Mouse (Mus musculus) CH12.LX (cell line): Measurements from ENCODE around the gene Cpne8.

ENCODE experiments used
- CHD2 ChIP-seq: IDR thresholded peaks from 2 replicates; pipeline ENCODE4 v1.6.1; 2011; ENCODE audit warnings: low read length, improper control_type of control experiment
- CTCF ChIP-seq, 2 experiments: IDR thresholded peaks in 1 of 2; conservative IDR thresholded peaks in 1 of 2; 2 replicates each; pipeline ENCODE4 v1.5.1; 2011 to 2012; ENCODE audit warnings: low read depth in 2 of 2, low read length in 2 of 2, improper control_type of control experiment in 1 of 2, inconsistent platforms in 1 of 2, mild to moderate bottlenecking in 1 of 2, moderate library complexity in 1 of 2
- EP300 ChIP-seq: IDR thresholded peaks from 2 replicates; pipeline ENCODE4 v1.6.1; 2011; ENCODE audit warnings: low read length, improper control_type of control experiment
- MAZ ChIP-seq: IDR thresholded peaks from 2 replicates; pipeline ENCODE4 v1.6.1; 2012; ENCODE audit warnings: low read depth, mild to moderate bottlenecking, inconsistent platforms, low read length, improper control_type of control experiment, moderate library complexity
- NRF1 ChIP-seq: IDR thresholded peaks from 2 replicates; pipeline ENCODE4 v1.6.1; 2014; ENCODE audit warnings: low read depth, mild to moderate bottlenecking, inconsistent platforms, low read length, improper control_type of control experiment, moderate library complexity
- POLR2A ChIP-seq: IDR thresholded peaks from 2 replicates; pipeline ENCODE4 v1.6.1; 2011; ENCODE audit warnings: low read depth, mild to moderate bottlenecking, improper control_type of control experiment, low read length
- POLR2AphosphoS2 ChIP-seq: IDR thresholded peaks from 2 replicates; pipeline ENCODE4 v1.6.1; 2011; ENCODE audit warnings: low read depth, low read length, improper control_type of control experiment
- RAD21 ChIP-seq: IDR thresholded peaks from 2 replicates; pipeline ENCODE4 v1.6.1; 2011; ENCODE audit warnings: low read depth, mild to moderate bottlenecking, low read length, improper control_type of control experiment, moderate library complexity
- RCOR1 ChIP-seq: conservative IDR thresholded peaks from 2 replicates; pipeline ENCODE4 v1.6.1; 2012; ENCODE audit warnings: low read depth, mild to moderate bottlenecking, inconsistent platforms, low read length, improper control_type of control experiment
- ZC3H11A ChIP-seq: IDR thresholded peaks from 2 replicates; pipeline ENCODE4 v1.6.1; 2012; ENCODE audit warnings: low read depth, mild to moderate bottlenecking, inconsistent platforms, low read length, improper control_type of control experiment
- ZKSCAN1 ChIP-seq: IDR thresholded peaks from 2 replicates; pipeline ENCODE4 v1.6.1; 2012; ENCODE audit warnings: low read depth, inconsistent platforms, low read length, improper control_type of control experiment, borderline replicate concordance

DNA sequence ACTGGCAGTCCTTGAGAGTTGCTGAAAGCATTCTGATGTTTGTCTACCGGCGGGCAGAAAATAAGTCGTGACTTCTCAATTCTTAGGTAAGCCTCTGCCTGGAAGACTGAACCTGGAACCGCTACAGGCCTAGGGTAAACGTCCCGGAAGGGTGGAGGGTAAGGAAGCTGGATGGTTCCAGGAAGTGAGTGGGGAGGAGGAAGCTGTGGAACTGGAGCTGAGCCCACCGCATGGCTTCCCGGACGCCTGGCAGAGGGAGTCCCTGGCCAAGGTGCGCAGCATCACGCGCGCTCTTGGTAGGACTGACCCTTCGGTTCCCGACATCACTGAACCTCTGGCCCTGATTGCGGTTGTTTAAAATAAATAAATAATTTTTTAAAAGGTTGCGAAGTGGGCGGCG, 744 bp downstream of the Cpne8 start:
- TF ChIP-seq ZC3H11A (no peak), EP300 (no peak), ZKSCAN1 (no peak), CHD2 (no peak), POLR2A (no peak), RCOR1 (no peak), POLR2AphosphoS2 (no peak), CTCF (conservative IDR thresholded peaks at IDR 0.05 in 1 of 2, IDR thresholded peaks at IDR 0.05 in 1 of 2; ENCODE audit: low read depth in 2 of 2, low read length in 2 of 2) (no peak), MAZ (no peak), NRF1 (no peak), RAD21 (no peak)
